8 mouse cellular contexts compared by ENCODE assay signal in genomic region chr10:67400434-67400833, GRCm38 (mm10).
DNase-seq lines count a peak whose midpoint lies in the region; ATAC-seq lines count a peak whose summit lies in the region.
"Had no signal": no experiment of that assay in that cellular context is flagged by ENCODE, and none has a peak within 500 bp of the region (broad histone marks: within the 10 kb centered on the region; RNA-seq: fewer than 3 reads in every experiment).

No protein-coding gene starts in this region.

- DNase-seq in CD4-positive, CD25-positive, alpha-beta regulatory T cell, adult 2 months (ENCODE audit: low read depth, low spot score), result peak; percentile 63
- peak; percentile 73 for DNase-seq in lung, postnatal 36 days
- DNase-seq in thymus, postnatal 14 days, result peak; percentile 52
- no peak for DNase-seq in right cerebral cortex, postnatal 10 days (ENCODE audit: low spot score in 2 of 2)
- no peak for DNase-seq in right cerebral cortex, adult 2 months (ENCODE audit: low spot score in 2 of 2)
- DNase-seq in embryo, embryonic 10 days (ENCODE audit: low spot score), result no peak
- DNase-seq: cerebellum, adult 18-20 months had no signal

- ATAC-seq in hematopoietic stem cell, adult 5-6 weeks (replicated peaks in 1 of 2; ENCODE audit: insufficient read depth in 1 of 2, low FRiP score in 2 of 2, low TSS enrichment in 1 of 2, low read depth in 1 of 2, poor library complexity in 2 of 2, severe bottlenecking in 2 of 2), result peak; percentile 95 to 97

Comparison
In these comparisons a context has a peak if more than half of its experiments do, and no peak if none do; other contexts are left out.
1. DNase-seq: peak in CD4-positive, CD25-positive, alpha-beta regulatory T cell, adult 2 months (single experiment), lung, postnatal 36 days (single experiment) and thymus, postnatal 14 days (single experiment); none in right cerebral cortex, postnatal 10 days (0 of 2), right cerebral cortex, adult 2 months (0 of 2) and embryo, embryonic 10 days (single experiment).